Mouse (Mus musculus) limb, embryonic 13.5 days (tissue): ENCODE data around the gene Mtcl1. TPM values are rescaled to one million over a fixed set of nuclear protein-coding genes. Genes with fewer than 3 reads are reported as not detected.
A peak's percentile ranks its signal among the peaks of the same experiment; 100 is the strongest.

Experiments used
- ATAC-seq: fragments of 200-750 bp; cut with Nextera tagmentation; 2 replicates; pipeline ENCODE4 v1.8.0; 2017; ENCODE audit warnings: low read depth, moderate number of reproducible peaks, moderate TSS enrichment; ENCODE audit not compliant: low FRiP score
- H3K27ac ChIP-seq: fragments of 300-500 bp; sonication (generic); 2 replicates; pipeline ENCODE4 v1.5.1; 2015; ENCODE audit warnings: inconsistent platforms, mild to moderate bottlenecking, moderate library complexity
- H3K27me3 ChIP-seq: fragments of 300-500 bp; sonication (generic); 2 replicates; pipeline ENCODE4 v1.6.1; 2015; ENCODE audit warnings: mild to moderate bottlenecking, inconsistent platforms
- H3K36me3 ChIP-seq: fragments of 300-500 bp; sonication (generic); 2 replicates; pipeline ENCODE4 v1.6.1; 2015; ENCODE audit warnings: inconsistent platforms, mild to moderate bottlenecking, moderate library complexity
- H3K4me1 ChIP-seq: fragments of 300-500 bp; sonication (generic); 2 replicates; pipeline ENCODE4 v1.6.1; 2015; ENCODE audit warnings: inconsistent platforms
- H3K4me2 ChIP-seq: fragments of 300-500 bp; sonication (generic); replicated peaks from 2 replicates; pipeline ENCODE4 v1.6.1; 2015; ENCODE audit warnings: inconsistent platforms, mild to moderate bottlenecking, moderate library complexity
- H3K4me3 ChIP-seq: fragments of 300-500 bp; sonication (generic); 2 replicates; pipeline ENCODE4 v1.5.1; 2015; ENCODE audit warnings: moderate library complexity, mild to moderate bottlenecking, inconsistent platforms
- H3K9ac ChIP-seq: fragments of 300-500 bp; sonication (generic); 2 replicates; pipeline ENCODE4 v1.6.1; 2015; ENCODE audit warnings: mild to moderate bottlenecking, inconsistent platforms
- H3K9me3 ChIP-seq: fragments of 300-500 bp; sonication (generic); 2 replicates; pipeline ENCODE4 v1.6.1; 2016; ENCODE audit warnings: inconsistent platforms
- WGBS: fragments of 180-500 bp; shearing (Covaris S2); methylation state at CpG from one replicate; pipeline ENCODE4 v1.1.7; 2015; 5-methylcytosine and 5-hydroxymethylcytosine counted together
- polyA plus RNA-seq: library from polyadenylated mRNA; unstranded; fragments of >200 nt; fragmentation: Nextera tagmentation; extraction: Ambion mirVana; gene quantifications from 2 replicates; pipeline ENCODE4 v1.2.1, GENCODE M21; 2015

The Mtcl1 gene
- polyA plus RNA-seq, 1 experiment from 2014 or later = 4.5 TPM

DNA sequence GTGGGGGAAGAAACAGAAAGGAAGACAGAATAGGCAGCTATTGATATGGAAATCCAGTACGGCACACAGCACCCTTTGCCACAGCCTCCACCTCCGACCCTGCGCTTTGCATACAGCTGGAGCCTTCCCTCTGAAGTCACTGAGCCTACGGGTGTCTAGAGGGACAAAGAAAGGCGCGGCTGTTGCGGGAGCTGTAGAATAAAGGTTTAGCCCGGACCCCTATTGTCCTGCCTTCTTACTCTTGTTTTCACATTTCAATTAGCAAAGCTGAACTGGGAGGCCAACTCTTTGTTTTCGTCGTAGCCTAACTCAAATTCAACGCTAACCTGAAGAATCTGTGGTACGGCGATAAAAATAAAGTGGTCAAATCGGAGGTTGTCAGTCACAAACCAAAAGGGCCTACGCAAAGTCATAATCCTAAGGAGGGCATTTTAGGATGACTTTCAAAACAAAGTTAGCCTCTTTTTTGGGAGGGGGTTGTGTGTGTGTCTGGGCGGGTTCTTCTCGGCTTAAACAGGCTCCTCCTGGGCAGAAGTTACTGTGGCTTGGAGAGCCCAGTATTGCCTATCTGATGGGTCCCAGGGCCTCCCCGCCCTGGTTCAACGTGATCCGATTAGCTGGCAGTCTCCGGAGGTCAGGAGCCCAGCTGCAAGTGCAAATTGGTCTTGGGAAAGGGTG, 30.4 kb upstream of the Mtcl1 start:
- ATAC-seq = no peak
- Histone ChIP-seq H3K9ac (no peak overlapping the region), H3K4me1 (peaks cover 11% of the 10 kb centered on the region), H3K4me2 (peak overlapping the region; percentile 51), H3K27ac (no peak overlapping the region), H3K9me3 (peaks cover 2% of the 10 kb centered on the region; the same call in 1 of the 2 replicates), H3K4me3 (peak overlapping the region; percentile 10; the same call in 1 of the 2 replicates), H3K27me3 (peaks cover 33% of the 10 kb centered on the region), H3K36me3 (no peaks in the 10 kb centered on the region)
- 14% methylated on average over 21 of the region's 21 CpGs for WGBS

DNA sequence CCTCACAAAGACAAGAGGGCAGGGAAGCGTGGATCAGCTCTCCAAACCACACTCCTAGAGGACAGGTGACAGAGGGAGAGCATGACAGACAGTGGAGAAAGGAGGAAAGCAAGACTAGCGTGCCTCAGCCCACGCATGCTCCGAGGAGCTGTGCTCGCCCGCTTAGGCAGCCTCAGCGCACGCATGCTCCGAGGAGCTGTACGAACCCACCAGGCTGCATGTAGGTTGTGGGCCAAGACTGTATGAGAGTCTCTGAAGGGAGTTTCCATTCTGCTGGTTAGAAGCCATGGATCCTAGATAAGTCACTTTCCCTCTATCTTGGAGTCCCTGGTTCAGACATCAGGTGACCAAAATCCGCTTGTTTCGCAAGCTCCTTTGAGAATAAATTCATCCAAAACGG, 29.8 kb upstream of the Mtcl1 start:
- H3K36me3 ChIP-seq = no peaks in the 10 kb centered on the region
- 29% methylated on average over 13 of the region's 13 CpGs for WGBS
- no peak overlapping the region for H3K9ac ChIP-seq

DNA sequence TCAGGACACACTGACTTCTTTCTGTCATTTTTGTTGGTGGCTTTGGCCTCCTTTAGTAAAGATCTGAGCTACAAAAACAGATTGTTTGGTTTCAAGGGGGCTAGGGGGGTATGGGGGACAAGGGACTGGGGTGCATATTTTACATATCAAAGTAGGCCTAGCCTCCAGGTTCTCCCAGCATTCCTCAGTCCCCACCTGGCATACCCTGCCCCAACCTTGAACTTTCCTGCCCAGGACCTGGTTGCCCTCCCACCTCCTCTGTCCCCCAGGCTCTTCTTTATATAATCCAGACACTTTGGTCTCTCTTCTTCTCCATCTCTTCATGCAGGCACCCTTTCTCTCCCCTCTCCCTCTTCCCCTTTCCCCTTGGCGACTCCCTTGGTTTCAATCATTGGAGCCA, 23.7 kb upstream of the Mtcl1 start:
- WGBS = 83% methylated on average over 1 of the region's 1 CpGs
- H3K9ac ChIP-seq = no peak overlapping the region
- no peaks in the 10 kb centered on the region for H3K4me1 ChIP-seq
- H3K27me3 ChIP-seq = peaks cover under 1% of the 10 kb centered on the region
- no peak overlapping the region for H3K27ac ChIP-seq
- no peaks in the 10 kb centered on the region for H3K36me3 ChIP-seq
- ATAC-seq = no peak
- no peak overlapping the region for H3K4me2 ChIP-seq
- peaks cover 13% of the 10 kb centered on the region; the same call in 1 of the 2 replicates for H3K9me3 ChIP-seq
- no peak overlapping the region for H3K4me3 ChIP-seq

More for the DNA sequence above, 29.8 kb upstream of the Mtcl1 start:
- Histone ChIP-seq H3K4me3 (peak overlapping the region; percentile 10; the same call in 1 of the 2 replicates), H3K27ac (no peak overlapping the region), H3K9me3 (peaks cover 9% of the 10 kb centered on the region; the same call in 1 of the 2 replicates), H3K27me3 (peaks cover 33% of the 10 kb centered on the region), H3K4me2 (peak overlapping the region; percentile 51), H3K4me1 (peaks cover 11% of the 10 kb centered on the region)
- peak; percentile 48; the same call in 1 of the 2 replicates for ATAC-seq

DNA sequence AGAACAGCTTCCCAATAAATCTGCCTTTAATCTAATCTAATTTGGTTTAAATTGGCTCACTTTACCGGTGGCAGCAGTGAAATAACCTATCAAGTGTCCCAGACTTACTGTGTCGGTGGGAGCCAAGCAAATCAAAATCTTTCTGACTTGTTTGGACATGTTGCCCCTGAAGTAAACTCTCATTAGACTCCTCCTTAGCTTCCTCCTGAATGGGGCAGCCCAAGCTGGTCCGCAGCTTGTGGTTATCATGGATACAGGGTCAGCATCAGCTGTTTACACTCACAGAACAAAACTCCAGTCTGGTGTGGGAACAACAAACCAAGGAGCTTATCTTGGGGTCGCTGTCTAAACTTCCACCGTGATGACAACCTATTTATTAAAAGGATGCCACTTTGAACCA, 22.2 kb upstream of the Mtcl1 start:
- H3K9ac ChIP-seq = no peak overlapping the region
- H3K4me2 ChIP-seq = no peak overlapping the region
- H3K9me3 ChIP-seq = peaks cover 13% of the 10 kb centered on the region; the same call in 1 of the 2 replicates
- ATAC-seq = no peak
- H3K36me3 ChIP-seq = no peaks in the 10 kb centered on the region
- H3K4me3 ChIP-seq = no peak overlapping the region
- H3K27ac ChIP-seq = no peak overlapping the region
- WGBS = 59% methylated on average over 5 of the region's 5 CpGs
- no peaks in the 10 kb centered on the region for H3K4me1 ChIP-seq
- no peaks in the 10 kb centered on the region for H3K27me3 ChIP-seq

DNA sequence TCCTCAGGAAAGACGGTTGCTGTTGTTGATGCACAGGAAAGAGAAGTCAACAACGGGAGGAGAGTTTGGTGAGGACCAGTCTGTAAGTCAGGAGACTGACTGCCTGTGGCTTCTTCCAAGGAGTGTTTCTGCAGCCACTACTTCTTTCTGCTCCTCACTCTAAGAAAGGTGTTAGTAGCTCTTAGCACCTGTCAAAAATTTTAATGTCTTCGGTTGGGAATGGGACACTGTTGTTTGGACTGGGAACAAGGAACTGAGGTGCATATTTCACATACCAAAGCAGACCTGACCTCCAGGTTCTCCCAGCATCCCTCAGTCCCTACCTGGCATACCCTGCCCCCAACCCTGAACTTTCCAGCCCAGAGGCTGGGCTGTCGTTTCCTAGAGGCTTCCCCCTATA, 21.7 kb upstream of the Mtcl1 start:
- H3K9me3 ChIP-seq = peaks cover 13% of the 10 kb centered on the region; the same call in 1 of the 2 replicates
- 77% methylated on average over 4 of the region's 4 CpGs for WGBS
- no peak overlapping the region for H3K4me3 ChIP-seq
- H3K9ac ChIP-seq = no peak overlapping the region
- no peak for ATAC-seq
- no peaks in the 10 kb centered on the region for H3K4me1 ChIP-seq
- H3K36me3 ChIP-seq = no peaks in the 10 kb centered on the region
- H3K4me2 ChIP-seq = no peak overlapping the region
- H3K27me3 ChIP-seq = no peaks in the 10 kb centered on the region
- no peak overlapping the region for H3K27ac ChIP-seq

DNA sequence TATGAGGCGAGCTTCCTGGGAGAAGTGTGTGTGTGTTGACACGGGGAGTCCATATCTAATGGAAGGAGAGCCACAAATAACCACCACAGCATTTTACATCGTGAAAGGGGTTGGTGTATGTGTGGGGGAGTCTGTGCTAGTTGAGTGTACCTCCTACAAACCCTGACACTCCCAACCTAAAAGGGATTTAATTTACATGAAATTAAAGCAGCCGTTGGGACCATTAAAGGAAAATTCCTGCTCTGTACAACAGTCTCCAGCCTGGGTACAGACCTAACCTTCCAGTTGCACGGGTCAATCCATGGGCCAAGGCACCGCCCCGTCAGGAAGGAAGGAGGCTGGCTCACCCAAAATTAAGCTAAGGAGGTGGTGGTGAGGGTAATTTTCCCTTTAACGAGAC, 20.5 kb upstream of the Mtcl1 start:
- Histone ChIP-seq H3K4me3 (no peak overlapping the region), H3K27me3 (no peaks in the 10 kb centered on the region), H3K9me3 (peaks cover 11% of the 10 kb centered on the region; the same call in 1 of the 2 replicates), H3K36me3 (no peaks in the 10 kb centered on the region), H3K9ac (no peak overlapping the region), H3K27ac (no peak overlapping the region), H3K4me2 (no peak overlapping the region), H3K4me1 (no peaks in the 10 kb centered on the region)
- WGBS = 33% methylated on average over 8 of the region's 8 CpGs
- ATAC-seq = peak; percentile 36; the same call in 1 of the 2 replicates

DNA sequence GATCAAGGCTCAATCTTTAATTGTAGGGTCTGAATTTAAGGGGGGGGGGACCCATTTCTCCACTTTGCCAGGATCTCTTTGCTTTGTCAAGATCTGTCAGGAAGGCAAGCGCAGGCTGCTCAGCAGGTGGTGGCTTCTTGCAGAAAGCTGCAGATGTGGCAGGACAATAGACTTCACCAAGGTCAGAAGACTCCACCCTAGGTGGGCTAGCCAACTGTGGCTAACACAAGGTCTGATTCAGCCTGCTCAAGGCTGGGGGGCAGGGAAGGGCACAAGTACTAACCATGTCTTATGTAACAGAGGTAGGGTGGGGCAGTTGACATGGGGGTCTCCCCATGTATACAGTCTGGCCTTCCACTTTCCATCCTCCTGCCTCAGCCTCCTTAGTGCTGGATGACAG, 7.7 kb upstream of the Mtcl1 start:
- no peak for ATAC-seq
- no peak overlapping the region for H3K4me3 ChIP-seq
- no peak overlapping the region for H3K4me2 ChIP-seq
- no peaks in the 10 kb centered on the region for H3K36me3 ChIP-seq
- H3K9ac ChIP-seq = no peak overlapping the region
- H3K27me3 ChIP-seq = peaks cover 8% of the 10 kb centered on the region; the same call in 1 of the 2 replicates
- no peaks in the 10 kb centered on the region for H3K4me1 ChIP-seq
- H3K27ac ChIP-seq = no peak overlapping the region
- 50% methylated on average over 1 of the region's 1 CpGs for WGBS
- H3K9me3 ChIP-seq = no peaks in the 10 kb centered on the region

DNA sequence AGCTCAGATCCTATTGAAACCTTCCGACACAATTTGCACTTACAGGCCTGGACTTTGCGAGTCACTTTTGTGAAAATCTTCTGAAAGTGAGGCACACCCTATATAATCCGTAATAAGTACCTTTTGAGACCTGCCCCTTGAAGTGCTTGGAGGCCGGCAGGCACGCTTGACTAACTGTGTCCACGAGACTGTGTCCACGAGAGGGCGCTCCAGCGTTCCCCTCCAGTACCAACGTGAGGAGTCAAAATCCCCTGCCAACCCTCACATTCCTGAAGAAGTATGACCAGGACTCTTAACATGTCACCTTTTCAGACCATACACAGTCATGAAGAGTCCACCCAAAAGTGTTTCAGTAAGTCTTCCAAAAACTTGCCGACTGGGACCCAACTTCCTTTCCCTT, 1.6 kb upstream of the Mtcl1 start:
- Histone ChIP-seq H3K4me1 (peaks cover 34% of the 10 kb centered on the region), H3K27ac (no peak overlapping the region), H3K4me2 (peak overlapping the region; percentile 93; the same call in 1 of the 2 replicates), H3K9me3 (no peaks in the 10 kb centered on the region), H3K36me3 (no peaks in the 10 kb centered on the region), H3K27me3 (peaks cover 44% of the 10 kb centered on the region), H3K9ac (no peak overlapping the region), H3K4me3 (no peak overlapping the region)
- ATAC-seq = no peak
- WGBS = 3% methylated on average over 11 of the region's 11 CpGs

DNA sequence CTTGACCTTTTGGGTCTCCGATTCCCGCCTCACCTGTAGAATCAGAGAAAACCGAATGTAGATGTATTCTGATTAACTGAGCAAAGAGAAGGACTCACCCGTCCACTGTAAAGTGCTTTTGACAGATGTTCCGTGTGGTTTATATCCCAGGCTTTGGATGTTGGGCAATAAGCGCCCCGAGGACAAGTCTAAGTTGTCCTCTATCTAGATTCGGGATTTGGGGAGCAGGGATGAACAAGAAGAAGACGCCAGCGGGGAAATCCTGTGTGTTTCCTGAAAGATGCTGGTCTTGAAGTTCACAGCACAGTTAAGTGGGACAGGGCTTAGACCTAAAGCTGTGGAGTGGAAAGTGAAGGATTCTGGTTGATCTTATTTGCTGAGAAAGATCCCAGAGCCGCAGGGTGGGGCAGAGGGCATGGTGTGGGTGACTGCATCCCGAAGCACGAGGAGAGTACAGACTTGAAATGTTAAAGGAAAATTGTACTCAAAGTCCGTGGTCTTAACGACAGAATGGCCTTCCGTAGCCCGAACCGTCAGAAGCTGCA, 1.0 kb upstream of the Mtcl1 start:
- Histone ChIP-seq H3K4me3 (peak overlapping the region; percentile 82), H3K27me3 (peaks cover 44% of the 10 kb centered on the region), H3K9ac (peak overlapping the region; percentile 84; the same call in 1 of the 2 replicates), H3K27ac (no peak overlapping the region), H3K4me1 (peaks cover 36% of the 10 kb centered on the region), H3K9me3 (no peaks in the 10 kb centered on the region), H3K36me3 (no peaks in the 10 kb centered on the region), H3K4me2 (peak overlapping the region; percentile 93)
- WGBS = 3% methylated on average over 18 of the region's 18 CpGs
- ATAC-seq = no peak

DNA sequence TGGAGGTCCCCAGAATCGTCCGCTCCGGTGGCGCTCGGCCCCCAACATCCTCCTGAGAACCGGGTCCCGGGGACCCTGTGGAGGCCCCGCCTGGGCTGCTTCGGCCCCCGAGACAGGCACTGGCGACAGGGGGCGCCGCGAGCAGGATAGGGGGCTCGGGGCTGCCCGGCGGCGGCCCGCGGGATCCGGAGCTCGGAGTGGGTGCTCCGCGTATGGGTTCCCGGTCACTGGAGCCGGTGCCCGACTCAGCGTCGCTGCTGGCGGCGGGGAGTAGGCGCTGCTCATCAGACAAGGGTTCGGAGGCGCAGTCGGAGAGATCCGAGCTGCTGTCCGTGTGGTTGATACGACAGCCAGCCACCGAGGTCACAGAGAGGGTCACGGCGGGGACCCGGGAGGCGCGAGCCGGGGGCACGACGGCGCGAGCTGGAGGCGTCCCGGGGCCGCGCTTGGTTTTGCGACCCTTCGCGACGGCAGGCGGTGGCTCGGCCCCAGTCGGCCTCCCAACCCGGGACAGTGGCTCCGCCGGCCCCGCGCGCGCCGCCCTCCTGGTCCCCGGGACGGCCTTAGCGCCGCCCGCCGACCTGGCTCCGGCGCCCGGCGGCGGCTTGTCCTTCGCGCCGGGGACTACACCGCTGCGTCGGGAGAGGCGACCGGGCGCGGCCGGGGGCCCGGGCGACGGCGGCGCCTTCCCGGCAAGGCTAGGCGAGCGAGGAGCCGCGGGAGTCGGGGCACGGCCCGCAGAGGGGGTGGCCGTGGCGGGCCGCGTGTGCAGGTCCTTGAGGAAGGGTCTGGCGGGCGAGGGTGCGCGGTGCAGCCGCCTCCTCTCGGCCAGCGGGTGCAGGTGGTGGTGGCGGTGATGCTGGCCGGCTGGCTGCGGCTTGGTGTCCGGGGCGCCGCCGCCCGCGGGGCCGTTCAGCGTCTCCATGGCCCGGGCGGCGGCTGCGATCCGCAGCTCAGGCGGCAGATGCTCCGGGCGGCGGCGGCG, 837 bp downstream of the Mtcl1 start:
- Histone ChIP-seq H3K36me3 (no peaks in the 10 kb centered on the region), H3K27ac (0 out of 2 replicates have a peak overlapping the region, but pooled peaks have one; percentile 33), H3K4me1 (peaks cover 36% of the 10 kb centered on the region), H3K27me3 (peaks cover 44% of the 10 kb centered on the region), H3K4me2 (peak overlapping the region; percentile 93), H3K9ac (peak overlapping the region; percentile 84), H3K4me3 (peak overlapping the region; percentile 82), H3K9me3 (no peaks in the 10 kb centered on the region)
- WGBS = under 1% methylated on average over 115 of the region's 136 CpGs
- peak; percentile 17 for ATAC-seq

DNA sequence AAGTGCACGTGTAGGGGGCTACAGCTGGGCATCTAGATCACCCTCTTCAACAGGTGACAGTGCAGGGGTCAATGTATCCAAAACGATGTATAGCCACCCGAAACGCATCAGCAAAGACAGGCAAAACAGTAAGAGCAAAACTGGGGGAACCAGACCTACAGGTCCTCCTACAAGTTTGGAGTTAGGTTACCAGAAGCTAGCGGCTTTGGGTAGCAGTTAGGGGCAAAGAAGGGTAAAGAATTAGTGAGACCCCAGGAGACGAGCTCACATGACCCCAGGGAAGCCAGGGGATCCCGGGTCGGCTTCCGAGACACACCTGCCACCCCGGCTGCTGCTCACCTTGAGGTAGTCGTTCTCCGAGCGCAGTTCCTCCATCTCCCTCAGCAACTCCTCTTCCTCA, 1.6 kb downstream of the Mtcl1 start:
- no peak for ATAC-seq
- WGBS = 2% methylated on average over 13 of the region's 13 CpGs
- no peak overlapping the region for H3K27ac ChIP-seq
- H3K4me3 ChIP-seq = peak overlapping the region; percentile 82
- H3K27me3 ChIP-seq = peaks cover 43% of the 10 kb centered on the region
- peak overlapping the region; percentile 84 for H3K9ac ChIP-seq
- H3K4me2 ChIP-seq = peak overlapping the region; percentile 93
- H3K36me3 ChIP-seq = no peaks in the 10 kb centered on the region
- peaks cover 36% of the 10 kb centered on the region for H3K4me1 ChIP-seq
- H3K9me3 ChIP-seq = no peaks in the 10 kb centered on the region

DNA sequence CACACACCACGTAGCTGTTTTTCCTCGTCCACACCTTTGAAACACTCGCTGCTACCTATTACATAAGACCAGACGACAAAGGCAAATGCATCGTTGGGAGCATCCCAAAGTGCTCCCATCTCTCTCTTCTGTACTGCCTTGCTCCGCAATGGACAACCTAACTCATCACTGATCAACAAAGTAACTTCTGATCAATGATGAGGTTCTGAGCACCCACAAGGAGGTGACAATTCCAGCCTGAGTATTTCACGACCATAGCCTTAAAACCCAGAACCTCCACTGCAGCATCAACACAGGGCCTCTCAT, 2.6 kb downstream of the Mtcl1 start:
- Histone ChIP-seq H3K9me3 (no peaks in the 10 kb centered on the region), H3K9ac (no peak overlapping the region), H3K36me3 (no peaks in the 10 kb centered on the region), H3K27me3 (peaks cover 35% of the 10 kb centered on the region), H3K27ac (no peak overlapping the region), H3K4me3 (peak overlapping the region; percentile 82), H3K4me1 (peaks cover 36% of the 10 kb centered on the region), H3K4me2 (peak overlapping the region; percentile 93)
- 45% methylated on average over 7 of the region's 7 CpGs for WGBS
- ATAC-seq = no peak
